Mouse (Mus musculus) Muller cell, postnatal 12 days (primary cell): Measurements from ENCODE around the gene Rngtt.
"Not testable (repeated sequence)": the region's sequence is repeated elsewhere in the genome, so short reads cannot be mapped to it uniquely, and the experiment has no call there.

Experiments used
- DNase-seq: peaks from one replicate; pipeline ENCODE4 v3.0.0-alpha.2; 2015; ENCODE audit errors: inconsistent ontology term

Gene Rngtt

DNA sequence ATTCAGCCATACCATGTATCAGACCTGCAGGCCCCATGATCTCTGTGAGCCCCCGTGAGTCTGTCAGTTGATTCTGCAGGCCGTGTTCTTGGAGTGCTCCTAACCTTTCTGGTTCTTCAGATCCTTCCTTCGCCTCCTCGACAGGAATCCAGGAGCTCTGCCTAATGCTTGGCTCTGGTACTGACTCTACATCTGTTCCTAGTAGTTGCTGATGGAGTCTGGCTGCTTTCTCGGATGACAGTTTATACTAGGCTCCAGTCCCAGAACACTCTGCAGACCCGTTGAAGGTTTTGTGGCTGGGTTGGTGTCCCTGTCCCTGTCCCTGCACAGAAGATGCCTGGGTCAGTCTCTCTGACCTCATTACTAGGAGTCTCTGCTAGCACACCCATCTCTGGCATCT lies 131.8 kb downstream of the Rngtt start:
- DNase-seq: no peak

- DNase-seq: peak; percentile 28
These were observed 136.2 kb downstream of the Rngtt start for GRCm38 (mm10) chr4:33446265-33446664.

GRCm38 (mm10) chr4:33446881-33447280 lies 136.8 kb downstream of the Rngtt start:
- DNase-seq: no peak

DNA sequence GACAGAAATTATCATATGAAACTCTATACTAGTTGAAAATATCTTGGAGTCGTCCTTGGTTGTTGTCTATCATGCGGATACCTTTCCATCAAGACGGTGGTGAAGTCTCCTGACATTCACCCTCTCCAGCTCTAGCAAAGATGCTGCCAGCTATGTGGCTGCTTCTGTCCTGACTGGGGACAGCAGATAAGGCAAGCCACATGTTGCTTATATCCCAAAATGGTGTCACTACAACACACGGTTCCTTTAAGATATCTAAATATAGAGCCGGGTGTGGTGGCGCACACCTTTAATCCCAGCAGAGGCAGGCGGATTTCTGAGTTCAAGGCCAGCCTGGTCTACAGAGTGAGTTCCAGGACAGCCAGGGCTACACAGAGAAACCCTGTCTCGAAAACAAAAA lies 140.2 kb downstream of the Rngtt start:
- DNase-seq: not testable (repeated sequence)

- DNase-seq: no peak
These were observed 149.7 kb downstream of the Rngtt start for GRCm38 (mm10) chr4:33459851-33460250.

DNA sequence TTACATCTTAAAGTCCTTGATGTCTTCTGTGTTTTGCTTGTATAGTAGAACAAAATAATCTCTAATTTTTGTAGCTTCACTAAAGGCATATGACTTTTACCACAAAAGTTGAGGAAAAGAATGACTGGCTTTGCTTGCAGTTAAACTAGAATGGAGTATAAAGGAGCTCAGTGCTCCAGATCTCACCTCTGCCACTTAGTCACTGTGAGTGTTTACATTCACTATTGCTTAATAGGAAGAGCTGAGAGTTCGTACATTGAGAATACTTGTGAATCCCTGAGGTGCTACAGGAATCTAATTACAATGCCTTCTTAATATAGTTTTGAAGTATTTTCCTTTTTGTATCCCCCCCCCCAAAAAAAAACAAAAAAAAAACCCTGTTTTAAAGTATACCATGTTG lies 154.3 kb downstream of the Rngtt start:
- DNase-seq: no peak

GRCm38 (mm10) chr4:33465871-33466270 lies 155.8 kb downstream of the Rngtt start:
- DNase-seq: no peak

GRCm38 (mm10) chr4:33466970-33467399 lies 156.9 kb downstream of the Rngtt start:
- DNase-seq: peak; percentile 6

- DNase-seq: no peak
These were observed 157.5 kb downstream of the Rngtt start for GRCm38 (mm10) chr4:33467627-33468026.

GRCm38 (mm10) chr4:33468151-33468550 lies 158.0 kb downstream of the Rngtt start:
- no peak for DNase-seq

DNA sequence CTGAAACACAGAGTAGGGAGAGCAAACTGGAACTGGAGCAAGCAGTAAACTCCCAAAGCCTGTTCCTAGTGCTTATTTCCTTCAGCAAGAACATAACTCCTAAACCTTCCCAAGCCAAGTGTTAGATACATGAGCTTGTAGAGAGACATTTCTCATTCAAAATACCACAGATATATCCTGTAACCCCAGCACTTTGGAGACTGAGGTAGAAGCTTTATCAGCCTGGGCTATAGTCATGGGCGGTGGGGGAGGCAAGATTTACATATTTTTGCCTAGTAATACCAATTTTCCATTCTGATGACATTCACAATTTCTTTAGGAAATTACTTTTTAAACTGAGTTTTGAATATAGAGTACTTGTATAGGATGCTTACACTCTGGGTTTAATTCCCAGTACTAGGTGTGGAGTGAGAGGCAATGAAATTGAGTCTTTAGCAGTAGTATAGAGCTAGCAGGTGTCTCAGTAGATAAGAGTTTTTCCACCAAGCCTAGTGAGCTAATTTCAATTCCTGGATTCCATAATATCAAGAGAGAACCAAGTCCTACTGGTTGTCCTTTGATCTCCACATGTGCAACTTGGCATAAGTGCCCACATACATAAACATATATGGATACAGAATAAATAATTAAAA lies 160.7 kb downstream of the Rngtt start:
- no peak for DNase-seq

DNA sequence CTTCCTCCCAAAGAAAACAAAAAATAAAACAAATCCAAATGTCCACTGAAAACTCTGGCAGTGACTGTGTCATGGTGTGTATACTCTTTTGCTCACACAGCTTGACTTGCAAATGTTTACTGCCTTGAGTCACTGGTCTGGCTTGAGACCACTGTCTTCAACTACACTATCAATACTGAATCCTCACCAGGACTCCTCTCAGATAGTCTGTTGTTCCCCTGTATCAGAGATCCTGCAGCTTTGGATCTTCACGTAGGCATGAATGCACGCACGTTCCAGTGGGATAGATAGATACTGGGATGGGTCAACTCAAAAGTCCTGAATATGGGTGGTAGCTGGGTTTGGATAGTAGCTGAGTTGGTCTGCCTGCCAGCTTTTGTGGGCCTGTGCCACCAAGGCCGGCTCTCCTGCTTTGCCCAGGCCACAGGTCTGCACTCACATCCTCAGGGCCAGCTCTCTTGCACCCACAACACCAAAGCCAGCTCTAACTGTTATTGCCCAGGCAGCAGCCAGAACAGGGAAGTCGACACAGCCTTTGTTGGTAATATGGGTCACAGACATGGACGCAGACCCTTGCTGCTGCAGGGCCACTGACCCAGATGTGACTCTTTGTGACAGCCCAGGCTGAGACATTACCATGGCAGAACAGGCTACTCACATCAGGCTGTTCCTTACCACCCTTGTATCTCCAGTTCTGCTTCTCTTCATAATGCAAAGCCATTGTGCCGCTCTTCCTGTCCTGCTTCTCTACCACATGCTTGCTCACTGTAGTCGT lies 168.1 kb downstream of the Rngtt start:
- DNase-seq: no peak

GRCm38 (mm10) chr4:33481721-33482120 lies 171.6 kb downstream of the Rngtt start:
- no peak for DNase-seq

- DNase-seq: no peak
These were observed 175.9 kb downstream of the Rngtt start for GRCm38 (mm10) chr4:33486050-33486449.

GRCm38 (mm10) chr4:33491108-33491507 lies 181.0 kb downstream of the Rngtt start:
- DNase-seq: no peak

GRCm38 (mm10) chr4:33494377-33494776 lies 184.3 kb downstream of the Rngtt start:
- DNase-seq: no peak

DNA sequence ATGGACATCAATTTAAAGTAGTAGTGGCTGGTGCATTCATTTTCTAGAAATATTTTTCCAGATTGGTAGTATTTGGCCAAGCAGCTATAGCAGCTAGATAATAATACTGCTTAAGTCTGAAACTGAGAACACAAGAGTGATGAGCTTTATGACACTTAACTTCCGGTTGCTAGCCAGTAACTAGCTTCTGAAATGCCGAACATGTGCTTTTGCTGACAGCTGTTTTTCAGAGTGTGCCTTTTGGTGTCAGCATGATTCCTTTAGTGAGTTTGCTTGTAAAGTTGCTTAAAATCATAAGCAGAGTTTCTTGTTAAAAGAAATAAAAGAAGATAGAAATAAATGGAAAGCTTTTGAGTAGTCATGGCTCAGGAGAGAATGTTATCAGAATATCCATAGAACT lies 186.9 kb downstream of the Rngtt start:
- DNase-seq: no peak

DNA sequence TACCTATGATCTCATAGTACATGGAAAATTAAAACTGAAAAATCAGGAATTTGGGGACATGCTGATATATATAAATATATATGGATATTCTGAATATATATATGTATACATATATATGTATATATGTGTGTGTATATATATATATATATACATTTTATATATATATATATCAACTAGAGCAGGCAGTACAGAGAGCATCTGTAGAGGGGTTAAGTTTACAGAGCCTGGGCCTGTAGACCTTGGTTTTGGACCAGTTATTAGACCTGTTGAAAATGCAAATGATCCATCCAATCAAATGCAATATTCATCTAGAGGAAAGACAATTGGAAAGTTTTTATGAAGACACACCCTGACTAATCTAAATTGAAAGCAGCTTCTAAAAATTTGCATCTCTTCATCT lies 187.5 kb downstream of the Rngtt start:
- DNase-seq: no peak

- DNase-seq: no peak
These were observed 188.2 kb downstream of the Rngtt start for GRCm38 (mm10) chr4:33498160-33498874.

DNA sequence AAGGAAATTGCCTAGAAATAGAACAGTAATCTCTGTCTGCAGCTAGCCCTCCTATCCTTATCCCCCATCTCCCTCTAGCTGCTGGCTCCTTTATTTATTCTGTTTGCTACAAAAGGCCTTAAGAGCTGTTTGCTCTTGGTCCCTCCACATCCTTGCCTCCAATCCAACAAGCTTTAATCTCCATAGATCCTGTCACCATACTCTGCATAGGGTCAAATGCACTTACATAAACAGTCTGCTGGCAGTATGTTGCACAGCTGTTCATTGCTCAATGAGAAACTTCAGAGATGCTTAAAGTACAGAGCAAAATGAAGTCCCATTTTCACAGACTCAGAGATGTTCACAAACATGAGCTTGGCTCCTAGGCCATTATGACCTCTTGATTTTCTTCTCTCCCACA lies 196.5 kb downstream of the Rngtt start:
- DNase-seq: no peak

DNA sequence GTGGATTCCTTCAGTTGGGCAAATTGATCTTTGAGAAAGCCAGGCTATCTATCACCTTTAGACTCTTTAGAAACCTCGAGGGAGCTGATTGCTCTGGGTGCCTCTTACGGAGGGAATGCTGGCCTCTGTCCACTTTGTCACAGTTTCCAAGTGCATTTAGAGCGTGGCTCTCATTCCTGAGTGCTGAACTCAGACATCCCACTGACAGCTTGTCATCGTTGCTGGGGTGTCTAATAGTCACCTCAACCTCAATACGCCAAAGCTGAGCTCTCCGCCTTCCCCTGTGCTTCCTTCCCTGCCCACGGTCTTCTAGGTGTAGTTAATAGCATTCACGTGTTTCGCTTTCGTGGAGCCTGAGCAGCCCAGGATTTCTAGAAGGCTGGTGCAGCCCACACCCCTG lies 200.4 kb downstream of the Rngtt start:
- DNase-seq: no peak

DNA sequence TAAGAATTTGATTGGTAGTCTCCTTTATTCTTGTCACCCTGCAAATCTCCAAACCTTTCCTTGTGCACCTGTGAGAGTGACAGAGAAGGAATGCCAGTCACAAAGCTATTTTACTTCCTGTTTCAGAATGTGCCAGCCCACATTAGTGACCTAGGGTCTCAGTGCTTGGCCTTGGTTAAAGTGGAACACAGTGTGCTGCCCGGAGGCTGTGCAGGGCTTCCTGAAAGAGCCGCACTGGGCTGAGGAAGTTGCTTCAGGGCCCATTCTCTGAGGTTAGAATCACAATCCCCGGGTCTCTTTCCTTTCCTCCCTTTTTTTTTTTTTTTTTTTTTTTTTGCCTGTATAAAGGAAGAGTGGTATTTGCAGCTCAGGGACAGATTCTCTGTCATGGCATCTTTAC lies 203.3 kb downstream of the Rngtt start:
- no peak for DNase-seq
